Mouse (Mus musculus) testis, postnatal 14 days (tissue): ENCODE measurements around the gene Fem1a.

Source experiments
- DNase-seq: peaks from one replicate; pipeline ENCODE4 v3.0.0; 2021; ENCODE audit warnings: low spot score

Fem1a gene

GRCm38 (mm10) chr17:56303847-56304586 is 47.4 kb downstream of the Fem1a start:
- DNase-seq: peak; percentile 97

- DNase-seq: no peak
These were observed 48.1 kb downstream of the Fem1a start for GRCm38 (mm10) chr17:56304718-56305117.

GRCm38 (mm10) chr17:56305156-56305555 is 48.5 kb downstream of the Fem1a start:
- DNase-seq: no peak

- no peak for DNase-seq
These were observed 49.2 kb downstream of the Fem1a start for GRCm38 (mm10) chr17:56305826-56306225.

- peak; percentile 27 for DNase-seq
These were observed 51.5 kb downstream of the Fem1a start for GRCm38 (mm10) chr17:56308088-56308487.

- no peak for DNase-seq
These were observed 52.8 kb downstream of the Fem1a start for GRCm38 (mm10) chr17:56309191-56309945.
